Comparison of ENCODE assay signal across 14 mouse cellular contexts in genomic region chr8:91196661-91197060, GRCm38 (mm10). TPM values are rescaled to one million over a fixed set of nuclear protein-coding genes. Genes with fewer than 3 reads are reported as not detected.
DNase-seq lines count a peak whose midpoint lies in the region; ATAC-seq and TF ChIP-seq lines count a peak whose summit lies in the region.
"Had no signal": no experiment of that assay in that cellular context is flagged by ENCODE, and none has a peak within 500 bp of the region (broad histone marks: within the 10 kb centered on the region; RNA-seq: fewer than 3 reads in every experiment).

No protein-coding gene starts in this region.

- no peaks in the 10 kb centered on the region for H3K9me3 ChIP-seq in heart, embryonic 11.5 days (replicated peaks; ENCODE audit: control insufficient read depth, low read length)
- H3K9me3 ChIP-seq in midbrain, postnatal 0 days (ENCODE audit: low read length) = no peaks in the 10 kb centered on the region
- H3K9me3 ChIP-seq in midbrain, embryonic 15.5 days = no peaks in the 10 kb centered on the region
- no peaks in the 10 kb centered on the region for H3K9me3 ChIP-seq in liver, postnatal 0 days (ENCODE audit: low read length)
- no peaks in the 10 kb centered on the region for H3K9me3 ChIP-seq in forebrain, embryonic 10.5 days
- H3K9me3 ChIP-seq: embryonic facial prominence, embryonic 15.5 days; heart, embryonic 12.5 days; hindbrain, embryonic 15.5 days; limb, embryonic 10.5 days had no signal

- H3K36me3 ChIP-seq in heart, embryonic 11.5 days (ENCODE audit: control insufficient read depth, insufficient read depth, low read length) = no peaks in the 10 kb centered on the region
- no peaks in the 10 kb centered on the region for H3K36me3 ChIP-seq in midbrain, postnatal 0 days (ENCODE audit: insufficient read depth, low read length)
- H3K36me3 ChIP-seq in midbrain, embryonic 15.5 days (replicated peaks) = no peaks in the 10 kb centered on the region
- H3K36me3 ChIP-seq in liver, postnatal 0 days (replicated peaks; ENCODE audit: insufficient read depth, low read length) = no peaks in the 10 kb centered on the region
- no peaks in the 10 kb centered on the region for H3K36me3 ChIP-seq in forebrain, embryonic 10.5 days (replicated peaks)
- H3K36me3 ChIP-seq: embryonic facial prominence, embryonic 15.5 days; heart, embryonic 12.5 days; hindbrain, embryonic 15.5 days; limb, embryonic 10.5 days had no signal

- TF ChIP-seq CTCF in midbrain, postnatal 0 days (IDR thresholded peaks at IDR 0.05) = 0 out of 2 replicates have a peak, but pooled peaks have one; percentile 7
- TF ChIP-seq CTCF in liver, postnatal 0 days (IDR thresholded peaks at IDR 0.05; ENCODE audit: low read depth) = 0 out of 2 replicates have a peak, but pooled peaks have one; percentile 5

- 75% methylated on average over 12 of the region's 12 CpGs for WGBS in heart, embryonic 11.5 days (ENCODE audit: insufficient replicate concordance)
- 79% methylated on average over 12 of the region's 12 CpGs for WGBS in midbrain, postnatal 0 days
- WGBS in midbrain, embryonic 15.5 days = 81% methylated on average over 12 of the region's 12 CpGs
- WGBS in liver, postnatal 0 days (ENCODE audit: insufficient replicate concordance) = 76% methylated on average over 12 of the region's 12 CpGs
- 78% methylated on average over 12 of the region's 12 CpGs for WGBS in forebrain, embryonic 10.5 days

- H3K27ac ChIP-seq in heart, embryonic 11.5 days (ENCODE audit: low read depth, low read length) = no peak overlapping the region
- no peak overlapping the region for H3K27ac ChIP-seq in midbrain, postnatal 0 days (ENCODE audit: low read depth, low read length)
- no peak overlapping the region for H3K27ac ChIP-seq in midbrain, embryonic 15.5 days
- no peak overlapping the region for H3K27ac ChIP-seq in liver, postnatal 0 days (ENCODE audit: low read depth)
- no peak overlapping the region for H3K27ac ChIP-seq in forebrain, embryonic 10.5 days
- H3K27ac ChIP-seq: embryonic facial prominence, embryonic 15.5 days; hindbrain, embryonic 15.5 days; limb, embryonic 10.5 days; macrophage had no signal

- no peak overlapping the region for H3K4me3 ChIP-seq in heart, embryonic 11.5 days (ENCODE audit: low read depth, low read length)
- H3K4me3 ChIP-seq in midbrain, postnatal 0 days (ENCODE audit: low read depth, low read length) = no peak overlapping the region
- no peak overlapping the region for H3K4me3 ChIP-seq in midbrain, embryonic 15.5 days
- H3K4me3 ChIP-seq in liver, postnatal 0 days (ENCODE audit: low read depth, low read length) = no peak overlapping the region
- no peak overlapping the region for H3K4me3 ChIP-seq in forebrain, embryonic 10.5 days
- H3K4me3 ChIP-seq: embryonic facial prominence, embryonic 15.5 days; heart, embryonic 12.5 days; hindbrain, embryonic 15.5 days; limb, embryonic 10.5 days; myocyte had no signal

- DNase-seq in heart, postnatal 4 days = peak; percentile 14
- DNase-seq in midbrain, postnatal 0 days (ENCODE audit: low spot score) = no peak
- DNase-seq in liver, postnatal 0 days = peak; percentile 22
- DNase-seq in thymus, postnatal 36 days = peak; percentile 26 to 39
- DNase-seq in forebrain, embryonic 10.5 days (ENCODE audit: extremely low spot score, low spot score) = no peak
- DNase-seq: cerebellum, adult 8-10 months had no signal

- no peak overlapping the region for H3K4me2 ChIP-seq in heart, embryonic 11.5 days
- H3K4me2 ChIP-seq in midbrain, postnatal 0 days (ENCODE audit: low read depth, low read length, poor library complexity, severe bottlenecking) = no peak overlapping the region
- H3K4me2 ChIP-seq in midbrain, embryonic 15.5 days = no peak overlapping the region
- no peak overlapping the region for H3K4me2 ChIP-seq in liver, postnatal 0 days (ENCODE audit: low read depth, low read length)
- H3K4me2 ChIP-seq: embryonic facial prominence, embryonic 15.5 days; heart, embryonic 12.5 days; hindbrain, embryonic 15.5 days had no signal

- no peak for ATAC-seq in heart, embryonic 11.5 days (replicated peaks; ENCODE audit: insufficient number of reproducible peaks, low FRiP score, low TSS enrichment)
- ATAC-seq in midbrain, postnatal 0 days (ENCODE audit: low FRiP score) = no peak
- ATAC-seq in midbrain, embryonic 15.5 days (replicated peaks) = no peak
- ATAC-seq in liver, postnatal 0 days = no peak

- no peak overlapping the region for H3K9ac ChIP-seq in heart, embryonic 11.5 days (ENCODE audit: low read depth, low read length)
- H3K9ac ChIP-seq in midbrain, postnatal 0 days (replicated peaks; ENCODE audit: low read length, poor library complexity, severe bottlenecking) = no peak overlapping the region
- H3K9ac ChIP-seq in midbrain, embryonic 15.5 days = no peak overlapping the region
- no peak overlapping the region for H3K9ac ChIP-seq in liver, postnatal 0 days (replicated peaks)
- H3K9ac ChIP-seq: embryonic facial prominence, embryonic 15.5 days; heart, embryonic 12.5 days; hindbrain, embryonic 15.5 days had no signal

- no peak for TF ChIP-seq EP300 in liver, postnatal 0 days (IDR thresholded peaks at IDR 0.05; ENCODE audit: low read depth)

- H3K27me3 ChIP-seq in heart, embryonic 11.5 days (ENCODE audit: control insufficient read depth, insufficient read depth, low read length) = no peaks in the 10 kb centered on the region
- H3K27me3 ChIP-seq in midbrain, postnatal 0 days (ENCODE audit: insufficient read depth, low read length) = peaks cover 4% of the 10 kb centered on the region; the same call in 1 of the 2 replicates
- no peaks in the 10 kb centered on the region for H3K27me3 ChIP-seq in midbrain, embryonic 15.5 days (replicated peaks)
- no peaks in the 10 kb centered on the region for H3K27me3 ChIP-seq in liver, postnatal 0 days (ENCODE audit: insufficient read depth, low read length)
- H3K27me3 ChIP-seq in forebrain, embryonic 10.5 days (ENCODE audit: poor library complexity, severe bottlenecking) = peaks cover 38% of the 10 kb centered on the region
- H3K27me3 ChIP-seq: embryonic facial prominence, embryonic 15.5 days had no signal

- no peaks in the 10 kb centered on the region for H3K4me1 ChIP-seq in heart, embryonic 11.5 days (ENCODE audit: control insufficient read depth, insufficient read depth, low read length)
- H3K4me1 ChIP-seq in midbrain, postnatal 0 days (ENCODE audit: insufficient read depth, low read length) = no peaks in the 10 kb centered on the region
- H3K4me1 ChIP-seq in midbrain, embryonic 15.5 days = no peaks in the 10 kb centered on the region
- H3K4me1 ChIP-seq in liver, postnatal 0 days (ENCODE audit: insufficient read depth) = no peaks in the 10 kb centered on the region
- peaks cover 3% of the 10 kb centered on the region; the same call in 1 of the 2 replicates for H3K4me1 ChIP-seq in forebrain, embryonic 10.5 days
- H3K4me1 ChIP-seq: hindbrain, embryonic 15.5 days had no signal

RNA-seq across cellular contexts. Expression of gene Aktip, which starts 3.1 kb away (rescaled TPM):
- total RNA-seq in heart, postnatal 4 days (2021) = 10 to 100 TPM; 31.3 to 34.0 TPM
- 42.7 and 50.0 TPM in 2 replicates for polyA plus RNA-seq in heart, embryonic 11.5 days (2014; fragmentation: Nextera tagmentation; extraction: Ambion mirVana)
- 133 and 163 TPM in 2 replicates for total RNA-seq in midbrain, postnatal 0 days (2014; rRNA removed)
- 133 and 134 TPM in 2 replicates for polyA plus RNA-seq in midbrain, postnatal 0 days (2015; fragmentation: Nextera tagmentation; extraction: Ambion mirVana)
- 135 and 140 TPM in 2 replicates for polyA plus RNA-seq in midbrain, embryonic 15.5 days (2015; fragmentation: Nextera tagmentation; extraction: Ambion mirVana)
- 7.7 and 8.1 TPM in 2 replicates for polyA plus RNA-seq in liver, postnatal 0 days (2015; fragmentation: Nextera tagmentation; extraction: Ambion mirVana)
- 75.7 and 77.9 TPM in 2 replicates for polyA plus RNA-seq in forebrain, embryonic 10.5 days (2016; fragmentation: Nextera tagmentation; extraction: Ambion mirVana)

Comparison
In these comparisons a context has a peak if more than half of its experiments do, and no peak if none do; other contexts are left out.
1. DNase-seq: peak in heart, postnatal 4 days (single experiment), liver, postnatal 0 days (single experiment) and thymus, postnatal 36 days (2 of 2); none in midbrain, postnatal 0 days (single experiment) and forebrain, embryonic 10.5 days (single experiment).